Mouse (Mus musculus) liver, embryonic 14.5 days (tissue): ENCODE results near the gene Ccdc122.

Experiments used
- CTCF ChIP-seq: IDR thresholded peaks from 2 replicates; pipeline ENCODE4 v1.5.1; 2016; ENCODE audit warnings: antibody characterized with exemption, low read depth, control low read depth
- EP300 ChIP-seq: IDR thresholded peaks from 2 replicates; pipeline ENCODE4 v1.6.1; 2016; ENCODE audit warnings: antibody characterized with exemption, low read depth

- TF ChIP-seq CTCF (no peak), EP300 (no peak)
Measured at GRCm38 (mm10) chr14:77032433-77032832, 4.1 kb upstream of the Ccdc122 start.
